Mouse (Mus musculus): ENCODE data around the gene Commd1. TPM values are rescaled to one million over a fixed set of nuclear protein-coding genes. Genes with fewer than 3 reads are reported as not detected.

Commd1 gene
- polyA plus RNA-seq, 1 experiment: 51.1 TPM

- H3K4me1 ChIP-seq (ENCODE audit: control insufficient read depth, insufficient read depth, low read length): peaks cover 6% of the 10 kb centered on the region
- peak overlapping the region; percentile 92 for H3K4me3 ChIP-seq (replicated peaks; ENCODE audit: control insufficient read depth, low read depth, low read length)
- H3K27ac ChIP-seq (ENCODE audit: control insufficient read depth, insufficient read depth, low read depth, low read length, poor library complexity): peak overlapping the region; percentile 92
- 1% methylated on average over 50 of the region's 50 CpGs for WGBS
- TF ChIP-seq CTCF (IDR thresholded peaks at IDR 0.05; ENCODE audit: control insufficient read depth, insufficient read depth, low read length): no peak
- peak; percentile 17; the same call in 1 of the 2 replicates for TF ChIP-seq POLR2A (IDR thresholded peaks at IDR 0.05; ENCODE audit: borderline replicate concordance, control insufficient read depth, low read depth, low read length)
Measured at GRCm38 (mm10) chr11:22858441-22859300, 123.5 kb downstream of the Commd1 start.

- WGBS: 3% methylated on average over 25 of the region's 25 CpGs
- peak overlapping the region; percentile 92 for H3K4me3 ChIP-seq (replicated peaks; ENCODE audit: control insufficient read depth, low read depth, low read length)
- H3K27ac ChIP-seq (ENCODE audit: control insufficient read depth, insufficient read depth, low read depth, low read length, poor library complexity): peak overlapping the region; percentile 92
- H3K4me1 ChIP-seq (ENCODE audit: control insufficient read depth, insufficient read depth, low read length): peaks cover 10% of the 10 kb centered on the region
- TF ChIP-seq POLR2A (IDR thresholded peaks at IDR 0.05; ENCODE audit: borderline replicate concordance, control insufficient read depth, low read depth, low read length) (peak; percentile 22; the same call in 1 of the 2 replicates), CTCF (IDR thresholded peaks at IDR 0.05; ENCODE audit: control insufficient read depth, insufficient read depth, low read length) (no peak)
Measured at GRCm38 (mm10) chr11:22857705-22858440, 124.3 kb downstream of the Commd1 start.

- TF ChIP-seq POLR2A (IDR thresholded peaks at IDR 0.05; ENCODE audit: borderline replicate concordance, control insufficient read depth, low read depth, low read length) (no peak), CTCF (IDR thresholded peaks at IDR 0.05; ENCODE audit: control insufficient read depth, insufficient read depth, low read length) (no peak)
- WGBS: 8% methylated on average over 5 of the region's 5 CpGs
- Histone ChIP-seq H3K4me1 (ENCODE audit: control insufficient read depth, insufficient read depth, low read length) (peaks cover 15% of the 10 kb centered on the region), H3K27ac (ENCODE audit: control insufficient read depth, insufficient read depth, low read depth, low read length, poor library complexity) (no peak overlapping the region; the same call in 1 of the 2 replicates), H3K4me3 (replicated peaks; ENCODE audit: control insufficient read depth, low read depth, low read length) (peak overlapping the region; percentile 8)
Measured at GRCm38 (mm10) chr11:22857106-22857704, 125.0 kb downstream of the Commd1 start.

GRCm38 (mm10) chr11:22856371-22856965, 125.7 kb downstream of the Commd1 start:
- no peak for TF ChIP-seq POLR2A (IDR thresholded peaks at IDR 0.05; ENCODE audit: borderline replicate concordance, control insufficient read depth, low read depth, low read length)
- TF ChIP-seq CTCF (IDR thresholded peaks at IDR 0.05; ENCODE audit: control insufficient read depth, insufficient read depth, low read length): no peak
- 13% methylated on average over 3 of the region's 3 CpGs for WGBS
- peak overlapping the region; percentile 57 for H3K4me3 ChIP-seq (replicated peaks; ENCODE audit: control insufficient read depth, low read depth, low read length)
- peaks cover 16% of the 10 kb centered on the region for H3K4me1 ChIP-seq (ENCODE audit: control insufficient read depth, insufficient read depth, low read length)
- no peak overlapping the region; the same call in 1 of the 2 replicates for H3K27ac ChIP-seq (ENCODE audit: control insufficient read depth, insufficient read depth, low read depth, low read length, poor library complexity)

GRCm38 (mm10) chr11:22854571-22854970, 127.6 kb downstream of the Commd1 start:
- TF ChIP-seq POLR2A (IDR thresholded peaks at IDR 0.05; ENCODE audit: borderline replicate concordance, control insufficient read depth, low read depth, low read length) (no peak), CTCF (IDR thresholded peaks at IDR 0.05; ENCODE audit: control insufficient read depth, insufficient read depth, low read length) (no peak)
- 13% methylated on average over 4 of the region's 4 CpGs for WGBS
- Histone ChIP-seq H3K27ac (ENCODE audit: control insufficient read depth, insufficient read depth, low read depth, low read length, poor library complexity) (no peak overlapping the region), H3K4me1 (ENCODE audit: control insufficient read depth, insufficient read depth, low read length) (peaks cover 26% of the 10 kb centered on the region), H3K4me3 (replicated peaks; ENCODE audit: control insufficient read depth, low read depth, low read length) (no peak overlapping the region)

GRCm38 (mm10) chr11:22853477-22854157, 128.6 kb downstream of the Commd1 start:
- H3K4me3 ChIP-seq (replicated peaks; ENCODE audit: control insufficient read depth, low read depth, low read length): peak overlapping the region; percentile 35
- peaks cover 26% of the 10 kb centered on the region for H3K4me1 ChIP-seq (ENCODE audit: control insufficient read depth, insufficient read depth, low read length)
- TF ChIP-seq CTCF (IDR thresholded peaks at IDR 0.05; ENCODE audit: control insufficient read depth, insufficient read depth, low read length): no peak
- TF ChIP-seq POLR2A (IDR thresholded peaks at IDR 0.05; ENCODE audit: borderline replicate concordance, control insufficient read depth, low read depth, low read length): no peak
- H3K27ac ChIP-seq (ENCODE audit: control insufficient read depth, insufficient read depth, low read depth, low read length, poor library complexity): peak overlapping the region; percentile 63; the same call in 1 of the 2 replicates
- 4% methylated on average over 2 of the region's 2 CpGs for WGBS

GRCm38 (mm10) chr11:22852510-22852909, 129.7 kb downstream of the Commd1 start:
- H3K4me1 ChIP-seq (ENCODE audit: control insufficient read depth, insufficient read depth, low read length): peaks cover 31% of the 10 kb centered on the region
- WGBS: 27% methylated on average over 1 of the region's 1 CpGs
- no peak for TF ChIP-seq CTCF (IDR thresholded peaks at IDR 0.05; ENCODE audit: control insufficient read depth, insufficient read depth, low read length)
- TF ChIP-seq POLR2A (IDR thresholded peaks at IDR 0.05; ENCODE audit: borderline replicate concordance, control insufficient read depth, low read depth, low read length): no peak
- H3K27ac ChIP-seq (ENCODE audit: control insufficient read depth, insufficient read depth, low read depth, low read length, poor library complexity): peak overlapping the region; percentile 63
- H3K4me3 ChIP-seq (replicated peaks; ENCODE audit: control insufficient read depth, low read depth, low read length): no peak overlapping the region
